Mouse (Mus musculus): ENCODE results near the gene Dbt. TPM values are rescaled to one million over a fixed set of nuclear protein-coding genes. Genes with fewer than 3 reads are reported as not detected.

The Dbt gene
- total RNA-seq (2015) (12.4 and 14.3 TPM in 2 replicates), total RNA-seq (2017) (7.2 and 9.6 TPM in 2 replicates)

- peak; percentile 86 for ATAC-seq (ENCODE audit: poor library complexity, severe bottlenecking)
Observed at GRCm38 (mm10) chr3:116512904-116513716, at the start of gene Dbt. Dbt (plus strand) TSS chr3:116513070.

- ATAC-seq (ENCODE audit: poor library complexity, severe bottlenecking), result no peak
Observed at GRCm38 (mm10) chr3:116464318-116464717, 48.6 kb upstream of the Dbt start.

- peak; percentile 72 for ATAC-seq (ENCODE audit: poor library complexity, severe bottlenecking)
Observed at GRCm38 (mm10) chr3:116465709-116466108, 47.2 kb upstream of the Dbt start.

GRCm38 (mm10) chr3:116474602-116475001, 38.3 kb upstream of the Dbt start:
- no peak for ATAC-seq (ENCODE audit: poor library complexity, severe bottlenecking)

GRCm38 (mm10) chr3:116476686-116477298, 36.1 kb upstream of the Dbt start:
- peak; percentile 62; the same call in 1 of the 2 replicates for ATAC-seq (ENCODE audit: poor library complexity, severe bottlenecking)

- ATAC-seq (ENCODE audit: poor library complexity, severe bottlenecking), result no peak
Observed at GRCm38 (mm10) chr3:116477351-116477750, 35.5 kb upstream of the Dbt start.

- ATAC-seq (ENCODE audit: poor library complexity, severe bottlenecking), result no peak
Observed at GRCm38 (mm10) chr3:116480119-116480518, 32.8 kb upstream of the Dbt start.

GRCm38 (mm10) chr3:116480937-116481336, 31.9 kb upstream of the Dbt start:
- ATAC-seq (ENCODE audit: poor library complexity, severe bottlenecking), result no peak

DNA sequence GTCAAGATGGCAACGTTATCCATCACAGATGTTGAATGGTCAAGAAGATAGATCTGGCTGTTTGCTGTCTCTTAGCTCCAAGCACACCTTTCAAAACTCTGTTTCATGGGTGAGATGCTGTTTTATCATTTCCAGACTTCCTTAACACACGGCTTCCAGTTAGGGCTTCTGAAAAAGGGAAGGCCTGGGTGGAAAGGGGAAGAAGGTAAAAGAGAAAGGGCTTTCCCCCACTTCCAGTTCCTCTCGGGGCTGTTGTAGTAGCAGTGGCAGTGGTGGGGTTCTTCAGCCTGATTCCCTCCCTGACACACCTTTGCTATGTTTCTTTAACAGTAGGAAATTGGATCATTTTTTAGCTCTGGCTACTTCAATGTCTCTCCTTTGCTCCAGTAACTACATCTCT, 30.1 kb upstream of the Dbt start:
- ATAC-seq (ENCODE audit: poor library complexity, severe bottlenecking), result peak; percentile 98

GRCm38 (mm10) chr3:116483271-116483670, 29.6 kb upstream of the Dbt start:
- ATAC-seq (ENCODE audit: poor library complexity, severe bottlenecking), result peak; percentile 39

DNA sequence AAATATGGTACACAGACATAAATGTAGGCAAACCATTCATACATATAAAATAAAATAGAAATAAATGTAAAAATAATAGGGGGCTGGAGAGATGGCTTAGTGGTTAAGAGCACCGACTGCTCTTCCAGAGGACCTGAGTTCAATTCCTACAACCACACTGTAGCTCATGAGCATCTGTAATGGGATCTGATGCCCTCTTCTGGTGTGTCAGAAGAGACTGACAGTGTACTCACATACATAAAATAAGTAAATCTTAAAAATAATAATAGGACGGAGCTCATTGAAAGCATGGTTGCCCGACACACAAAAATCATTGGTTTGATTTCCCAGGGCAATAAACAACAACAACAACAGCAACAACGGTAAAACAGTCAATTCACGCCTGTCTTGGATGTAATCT, 21.9 kb upstream of the Dbt start:
- no peak for ATAC-seq (ENCODE audit: poor library complexity, severe bottlenecking)

DNA sequence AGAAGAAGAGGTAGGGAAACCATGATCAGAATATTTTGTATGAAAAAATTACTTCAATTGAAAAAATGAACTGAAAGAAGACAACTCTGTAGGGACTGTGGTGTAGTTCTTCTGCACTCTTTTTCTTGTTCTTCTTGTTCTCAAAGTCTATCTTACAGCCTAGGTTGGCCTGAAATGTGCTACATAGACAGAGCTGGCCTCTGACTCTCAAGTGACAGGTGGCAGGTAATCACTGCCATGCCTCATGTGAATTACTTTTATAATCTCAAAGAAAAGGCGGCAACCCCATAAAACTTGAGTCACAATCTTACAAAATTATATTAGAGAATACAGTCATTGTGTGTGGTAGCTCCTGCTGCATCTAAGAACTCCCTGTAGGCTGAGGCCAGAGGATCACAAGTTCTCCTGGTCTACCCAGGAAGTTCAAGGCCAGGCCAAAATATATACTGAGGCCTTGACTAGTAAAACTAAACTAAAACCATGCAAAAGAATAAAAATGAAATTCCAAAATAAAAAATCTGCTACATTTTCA, 20.9 kb upstream of the Dbt start:
- no peak for ATAC-seq (ENCODE audit: poor library complexity, severe bottlenecking)

GRCm38 (mm10) chr3:116493658-116494057, 19.2 kb upstream of the Dbt start:
- no peak for ATAC-seq (ENCODE audit: poor library complexity, severe bottlenecking)

- ATAC-seq (ENCODE audit: poor library complexity, severe bottlenecking), result no peak
Observed at GRCm38 (mm10) chr3:116495671-116496070, 17.2 kb upstream of the Dbt start.

- peak; percentile 87 for ATAC-seq (ENCODE audit: poor library complexity, severe bottlenecking)
Observed at GRCm38 (mm10) chr3:116507772-116508351, 5.0 kb upstream of the Dbt start, which contains the start of gene Rtca. Rtca (minus strand) TSS chr3:116508208.

DNA sequence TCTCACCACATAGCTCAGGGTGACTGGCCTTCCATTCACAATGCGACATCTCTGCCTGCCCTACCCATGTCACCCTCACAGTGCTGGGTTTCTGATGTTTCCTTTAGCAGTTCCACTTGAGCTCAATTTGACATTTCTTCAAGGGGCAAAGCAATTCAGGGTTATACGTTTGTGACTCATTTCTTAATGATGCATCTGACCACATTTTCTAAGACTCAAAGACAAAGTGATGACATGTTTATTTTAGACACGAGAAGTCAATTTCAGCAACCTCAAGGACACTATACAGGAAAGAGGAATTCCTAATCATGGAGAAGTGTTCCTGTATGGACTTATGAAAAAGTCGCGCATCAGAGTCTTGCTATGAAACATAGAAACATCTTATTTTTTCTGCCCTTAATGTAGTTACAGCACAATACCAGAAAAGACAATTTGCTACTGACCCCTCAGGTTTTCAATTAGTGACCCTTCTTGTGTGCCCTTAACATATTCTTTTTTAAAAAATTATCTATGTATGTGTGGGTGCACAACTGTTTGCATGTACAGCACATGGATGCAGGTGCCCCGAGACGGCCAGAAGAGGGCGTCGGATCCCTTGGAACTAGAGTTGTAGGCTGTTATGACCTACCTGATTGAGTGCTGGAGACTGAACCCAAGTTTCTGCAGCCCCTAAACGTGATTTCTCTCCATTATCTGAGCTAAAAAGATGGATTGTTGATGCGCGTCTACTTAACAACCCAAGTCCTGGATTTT, 543 bp upstream of the Dbt start:
- no peak; the same call in 1 of the 2 replicates for ATAC-seq (ENCODE audit: poor library complexity, severe bottlenecking)

GRCm38 (mm10) chr3:116520141-116520761, 7.4 kb downstream of the Dbt start:
- no peak for ATAC-seq (ENCODE audit: poor library complexity, severe bottlenecking)

DNA sequence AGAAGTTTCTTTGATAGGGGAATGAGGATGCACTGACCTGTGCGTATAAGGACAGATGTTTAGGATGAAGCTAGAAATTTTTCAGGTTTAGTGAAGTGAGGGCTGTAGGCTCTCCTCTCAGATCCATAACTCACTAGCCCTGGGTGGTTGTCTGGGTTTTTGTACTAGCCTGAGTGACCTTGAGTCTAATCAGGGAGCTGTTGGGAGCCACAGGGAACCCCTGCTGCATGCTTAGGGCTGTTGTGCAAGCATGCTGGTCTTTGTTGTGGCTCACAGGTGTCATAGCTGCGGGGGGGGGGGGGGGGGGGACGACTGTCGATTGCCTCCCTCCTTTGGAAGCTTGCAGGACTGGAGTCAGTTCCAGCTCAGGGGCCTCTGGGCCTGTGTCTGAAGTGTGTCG, 16.9 kb downstream of the Dbt start:
- ATAC-seq (ENCODE audit: poor library complexity, severe bottlenecking), result no peak

DNA sequence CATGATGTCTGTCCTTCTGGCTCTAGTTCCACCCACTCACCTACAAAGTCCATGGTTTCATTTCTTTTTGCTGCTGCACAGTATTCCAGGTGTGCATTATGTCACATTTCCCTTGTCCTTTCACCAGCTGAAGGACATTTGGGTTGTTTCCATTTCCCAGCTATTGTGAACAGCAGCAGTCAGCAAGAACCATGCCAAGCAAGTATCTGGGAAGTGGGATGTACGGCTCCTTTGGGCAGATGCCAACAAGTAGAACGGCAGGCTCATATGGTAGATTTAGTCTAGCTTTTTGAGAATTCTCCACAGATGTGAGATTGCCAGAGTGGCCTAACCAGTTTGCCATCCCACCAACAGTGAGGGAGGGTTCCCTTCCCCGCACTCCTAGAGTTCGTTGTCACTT, 18.0 kb downstream of the Dbt start:
- ATAC-seq (ENCODE audit: poor library complexity, severe bottlenecking), result no peak

DNA sequence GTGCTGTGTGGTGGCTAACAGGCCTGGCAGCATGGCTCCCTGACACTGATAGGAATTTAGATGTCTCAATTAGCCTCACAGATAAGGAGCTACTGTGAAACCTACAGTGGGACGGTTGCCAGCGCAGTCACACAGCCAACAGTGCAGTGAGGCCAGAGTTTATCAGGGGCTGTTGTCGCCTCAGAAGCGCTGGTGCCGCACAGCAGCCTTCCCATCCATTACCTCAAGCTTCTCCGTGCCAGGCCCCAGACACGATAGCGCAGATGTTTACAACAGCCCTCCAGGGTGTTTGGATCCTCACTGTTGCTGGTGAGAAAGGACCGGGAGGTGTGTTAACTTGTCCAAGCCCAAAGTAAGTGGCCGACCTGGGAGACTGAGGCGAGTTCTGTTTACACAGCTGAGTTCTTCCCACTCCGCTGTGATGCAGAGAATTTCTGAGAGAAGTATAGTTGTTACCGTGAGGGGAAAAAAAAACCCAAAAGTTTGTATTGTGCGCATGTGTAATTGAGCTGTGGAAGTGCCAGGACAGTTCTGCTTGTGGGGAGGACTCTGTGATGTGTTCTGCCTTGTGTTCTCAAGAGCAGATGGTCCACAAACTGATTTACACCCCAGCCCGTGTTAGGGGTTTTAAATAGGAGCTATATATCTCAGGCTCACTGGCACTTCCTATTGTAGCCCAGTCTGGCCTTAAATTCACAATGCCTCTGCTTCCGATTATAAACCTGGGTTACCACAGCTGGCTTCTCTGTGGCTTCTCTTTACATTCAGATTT, 23.7 kb downstream of the Dbt start:
- peak; percentile 61 for ATAC-seq (ENCODE audit: poor library complexity, severe bottlenecking)
